Mouse (Mus musculus) kidney, embryonic 16.5 days (tissue): ENCODE data around the gene Gsto1. TPM values are rescaled to one million over a fixed set of nuclear protein-coding genes. Genes with fewer than 3 reads are reported as not detected.

ENCODE experiments used
- ATAC-seq: fragments of 200-750 bp; cut with Nextera tagmentation; 2 replicates; pipeline ENCODE4 v1.8.0; 2017; ENCODE audit warnings: moderate TSS enrichment; ENCODE audit not compliant: low FRiP score, low TSS enrichment
- H3K27ac ChIP-seq: fragments of 300-500 bp; sonication (generic); 2 replicates; pipeline ENCODE4 v1.5.1; 2014; ENCODE audit warnings: low read length
- H3K27me3 ChIP-seq: fragments of 300-500 bp; sonication (generic); 2 replicates; pipeline ENCODE4 v1.6.1; 2014; ENCODE audit warnings: low read length, control low read depth, mixed read lengths; ENCODE audit not compliant: insufficient read depth
- H3K36me3 ChIP-seq: fragments of 300-500 bp; sonication (generic); 2 replicates; pipeline ENCODE4 v1.6.1; 2014; ENCODE audit warnings: low read length, control low read depth, mixed read lengths; ENCODE audit not compliant: insufficient read depth
- H3K4me1 ChIP-seq: fragments of 300-500 bp; sonication (generic); 2 replicates; pipeline ENCODE4 v1.6.1; 2014; ENCODE audit warnings: low read length, control low read depth, mixed read lengths; ENCODE audit not compliant: insufficient read depth
- H3K4me2 ChIP-seq: fragments of 300-500 bp; sonication (generic); replicated peaks from 2 replicates; pipeline ENCODE4 v1.6.1; 2014; ENCODE audit warnings: low read depth, low read length
- H3K4me3 ChIP-seq: fragments of 300-500 bp; sonication (generic); 2 replicates; pipeline ENCODE4 v1.5.1; 2014; ENCODE audit warnings: mild to moderate bottlenecking, low read length
- H3K9ac ChIP-seq: fragments of 300-500 bp; sonication (generic); replicated peaks from 2 replicates; pipeline ENCODE4 v1.6.1; 2014; ENCODE audit warnings: low read length
- H3K9me3 ChIP-seq: fragments of 300-500 bp; sonication (generic); 2 replicates; pipeline ENCODE4 v1.6.1; 2016; ENCODE audit warnings: low read length, control low read depth
- WGBS: fragments of 180-500 bp; shearing (Covaris S2); extraction: QIAGEN DNeasy Blood & Tissue Kit; methylation state at CpG from one replicate; pipeline ENCODE4 v1.1.7; 2014; 5-methylcytosine and 5-hydroxymethylcytosine counted together
- polyA plus RNA-seq: library from polyadenylated mRNA; unstranded; fragments of >200 nt; fragmentation: Nextera tagmentation; extraction: Ambion mirVana; gene quantifications from 2 replicates; pipeline ENCODE4 v1.2.1, GENCODE M21; 2015

The Gsto1 gene
- polyA plus RNA-seq, 1 experiment from 2014 or later, result 134 TPM

- WGBS, result 90% methylated on average over 4 of the region's 4 CpGs
- Histone ChIP-seq H3K4me3 (no peak overlapping the region), H3K9ac (no peak overlapping the region), H3K27ac (no peak overlapping the region), H3K4me2 (no peak overlapping the region), H3K4me1 (peaks cover 23% of the 10 kb centered on the region), H3K27me3 (no peaks in the 10 kb centered on the region), H3K9me3 (no peaks in the 10 kb centered on the region), H3K36me3 (no peaks in the 10 kb centered on the region)
- ATAC-seq, result no peak
Measured at GRCm38 (mm10) chr19:47910751-47911150, 56.0 kb downstream of the Gsto1 start.

- no peak overlapping the region for H3K4me2 ChIP-seq
- H3K27ac ChIP-seq, result no peak overlapping the region
- no peaks in the 10 kb centered on the region for H3K36me3 ChIP-seq
- no peaks in the 10 kb centered on the region for H3K9me3 ChIP-seq
- H3K4me1 ChIP-seq, result peaks cover 35% of the 10 kb centered on the region
- 82% methylated on average over 7 of the region's 7 CpGs for WGBS
- H3K4me3 ChIP-seq, result no peak overlapping the region
- no peak for ATAC-seq
- no peak overlapping the region for H3K9ac ChIP-seq
- H3K27me3 ChIP-seq, result no peaks in the 10 kb centered on the region
Measured at GRCm38 (mm10) chr19:47913344-47913743, 58.6 kb downstream of the Gsto1 start.

DNA sequence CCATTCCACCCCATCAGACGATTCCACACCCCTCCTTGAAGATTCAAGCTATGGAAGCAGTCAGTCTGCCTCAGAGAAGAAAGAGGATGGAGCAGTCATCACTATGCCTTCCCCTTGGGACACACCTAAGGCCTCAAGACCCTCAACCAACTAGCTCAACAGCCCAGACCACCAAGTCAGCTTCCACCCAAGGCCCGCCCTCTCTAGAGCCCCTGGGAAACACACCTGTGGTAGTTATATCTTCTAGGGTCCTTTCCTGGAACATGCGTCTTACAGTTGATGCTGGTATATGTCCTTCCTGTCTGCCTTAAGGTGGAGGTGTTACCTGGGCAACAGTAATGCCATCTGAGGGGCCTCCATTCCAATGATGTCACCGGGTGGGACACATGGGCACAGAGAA lies 59.4 kb downstream of the Gsto1 start:
- no peak for ATAC-seq
- peaks cover 28% of the 10 kb centered on the region for H3K4me1 ChIP-seq
- no peak overlapping the region for H3K4me2 ChIP-seq
- no peaks in the 10 kb centered on the region for H3K27me3 ChIP-seq
- H3K9ac ChIP-seq, result no peak overlapping the region
- no peak overlapping the region for H3K27ac ChIP-seq
- no peaks in the 10 kb centered on the region for H3K9me3 ChIP-seq
- 92% methylated on average over 4 of the region's 4 CpGs for WGBS
- H3K4me3 ChIP-seq, result no peak overlapping the region
- H3K36me3 ChIP-seq, result no peaks in the 10 kb centered on the region

Other genes with a start within 250 kb of the Gsto1 start
- 0.32 and 0.84 TPM in 2 replicates for gene Col17a1, start 162.9 kb upstream of the Gsto1 start, polyA plus RNA-seq
- gene Sfr1, start 123.3 kb upstream of the Gsto1 start, polyA plus RNA-seq, result 219 and 228 TPM in 2 replicates
- gene Gsto2, start 10.6 kb downstream of the Gsto1 start, polyA plus RNA-seq, result 1.1 and 1.4 TPM in 2 replicates
- gene Cfap43, start 64.3 kb downstream of the Gsto1 start, polyA plus RNA-seq, result 0.04 and 0.05 TPM in 2 replicates
- gene Itprip, start 64.3 kb downstream of the Gsto1 start, polyA plus RNA-seq, result 20.5 and 21.0 TPM in 2 replicates
- 0.06 TPM in 2 replicates for gene Cfap58, start 82.7 kb downstream of the Gsto1 start, polyA plus RNA-seq